Mouse (Mus musculus) lung, embryonic 14.5 days (tissue): ENCODE measurements at regions not wholly inside any gene's neighbourhood (a gene's known extent, or its start where the extent isn't known, plus 50 kb on each side); places are given as distances from the start of the nearest gene placed in this dataset.
"Not testable (repeated sequence)": the region's sequence is repeated elsewhere in the genome, so short reads cannot be mapped to it uniquely, and the experiment has no call there.

ENCODE experiments used
- ATAC-seq: fragments of 200-750 bp; cut with Nextera tagmentation; 2 replicates; pipeline ENCODE4 v1.8.0; 2017; ENCODE audit warnings: mild to moderate bottlenecking, moderate TSS enrichment, moderate library complexity; ENCODE audit not compliant: insufficient read depth
- DNase-seq: peaks from one replicate; pipeline ENCODE4 v3.0.0-alpha.2; 2015
- H3K27ac ChIP-seq: fragments of 300-500 bp; sonication (generic); 2 replicates; pipeline ENCODE4 v1.5.1; 2014; ENCODE audit warnings: low read depth, mild to moderate bottlenecking, moderate library complexity
- H3K27me3 ChIP-seq: fragments of 300-500 bp; sonication (generic); 2 replicates; pipeline ENCODE4 v1.6.1; 2014; ENCODE audit warnings: low read length, control low read depth; ENCODE audit not compliant: insufficient read depth
- H3K36me3 ChIP-seq: fragments of 300-500 bp; sonication (generic); 2 replicates; pipeline ENCODE4 v1.6.1; 2014; ENCODE audit warnings: control low read depth; ENCODE audit not compliant: insufficient read depth
- H3K4me1 ChIP-seq: fragments of 300-500 bp; sonication (generic); 2 replicates; pipeline ENCODE4 v1.6.1; 2014; ENCODE audit warnings: antibody characterized with exemption, control low read depth; ENCODE audit not compliant: insufficient read depth
- H3K4me2 ChIP-seq: fragments of 300-500 bp; sonication (generic); 2 replicates; pipeline ENCODE4 v1.6.1; 2014; ENCODE audit warnings: mild to moderate bottlenecking
- H3K4me3 ChIP-seq: fragments of 300-500 bp; sonication (generic); 2 replicates; pipeline ENCODE4 v1.5.1; 2014; ENCODE audit warnings: low read depth, low read length
- H3K9ac ChIP-seq: fragments of 300-500 bp; sonication (generic); 2 replicates; pipeline ENCODE4 v1.6.1; 2014
- H3K9me3 ChIP-seq: fragments of 300-500 bp; sonication (generic); 2 replicates; pipeline ENCODE4 v1.6.1; 2016; ENCODE audit warnings: low read depth, low read length, control low read depth
- CTCF ChIP-seq: IDR thresholded peaks from 2 replicates; pipeline ENCODE4 v1.5.1; 2016; ENCODE audit warnings: antibody characterized with exemption, low read depth
- WGBS: fragments of 180-500 bp; shearing (Covaris S2); extraction: QIAGEN DNeasy Blood & Tissue Kit; methylation state at CpG from one replicate; pipeline ENCODE4 v1.1.7; 2014; 5-methylcytosine and 5-hydroxymethylcytosine counted together

GRCm38 (mm10) chr9:43857988-43858387 lies 114.2 kb downstream of the Nectin1 start:
- 11% methylated on average over 2 of the region's 2 CpGs for WGBS
- ATAC-seq = no peak

GRCm38 (mm10) chr9:43858761-43859160 lies 115.0 kb downstream of the Nectin1 start:
- no peak overlapping the region for H3K4me2 ChIP-seq
- DNase-seq (peak; percentile 4), ATAC-seq (no peak)
- no peaks in the 10 kb centered on the region for H3K36me3 ChIP-seq
- no peaks in the 10 kb centered on the region for H3K9me3 ChIP-seq
- no peak overlapping the region for H3K27ac ChIP-seq
- no peak overlapping the region for H3K9ac ChIP-seq
- H3K4me3 ChIP-seq = no peak overlapping the region
- H3K27me3 ChIP-seq = peaks cover 8% of the 10 kb centered on the region; the same call in 1 of the 2 replicates
- 23% methylated on average over 6 of the region's 6 CpGs for WGBS
- H3K4me1 ChIP-seq = no peaks in the 10 kb centered on the region
- TF ChIP-seq CTCF = no peak

More at GRCm38 (mm10) chr9:43857988-43858387, 114.2 kb downstream of the Nectin1 start:
- Histone ChIP-seq H3K36me3 (no peaks in the 10 kb centered on the region), H3K9ac (no peak overlapping the region), H3K27me3 (peaks cover 6% of the 10 kb centered on the region; the same call in 1 of the 2 replicates), H3K27ac (no peak overlapping the region), H3K4me2 (no peak overlapping the region), H3K4me1 (no peaks in the 10 kb centered on the region), H3K9me3 (no peaks in the 10 kb centered on the region), H3K4me3 (no peak overlapping the region)
- TF ChIP-seq CTCF = no peak
- peak; percentile 14 for DNase-seq

DNA sequence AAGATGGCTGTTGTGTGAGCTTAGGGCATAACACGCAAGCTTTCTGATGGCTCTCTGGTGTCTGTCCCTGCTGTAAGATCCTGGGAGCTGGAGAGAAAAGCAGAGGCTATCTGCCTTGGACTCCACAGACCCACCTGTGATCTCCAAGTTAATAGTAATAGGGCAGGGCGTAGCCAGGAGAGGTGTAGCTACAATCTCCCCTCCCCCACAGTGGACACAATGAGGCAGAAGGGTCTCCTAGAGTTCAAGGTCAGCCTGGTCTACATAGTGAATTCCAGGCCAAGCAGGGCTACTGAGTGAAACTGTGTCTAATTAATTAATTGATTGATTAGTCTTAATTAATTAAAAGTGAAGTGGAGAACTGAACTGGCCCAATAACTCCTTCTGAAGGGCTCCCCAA lies 116.5 kb downstream of the Nectin1 start:
- Histone ChIP-seq H3K4me3 (no peak overlapping the region), H3K4me2 (no peak overlapping the region), H3K27me3 (peaks cover 12% of the 10 kb centered on the region; the same call in 1 of the 2 replicates), H3K27ac (no peak overlapping the region), H3K36me3 (no peaks in the 10 kb centered on the region), H3K4me1 (no peaks in the 10 kb centered on the region), H3K9ac (no peak overlapping the region), H3K9me3 (no peaks in the 10 kb centered on the region)
- no peak for TF ChIP-seq CTCF
- DNase-seq = no peak
- 96% methylated on average over 2 of the region's 2 CpGs for WGBS
- ATAC-seq = no peak

DNA sequence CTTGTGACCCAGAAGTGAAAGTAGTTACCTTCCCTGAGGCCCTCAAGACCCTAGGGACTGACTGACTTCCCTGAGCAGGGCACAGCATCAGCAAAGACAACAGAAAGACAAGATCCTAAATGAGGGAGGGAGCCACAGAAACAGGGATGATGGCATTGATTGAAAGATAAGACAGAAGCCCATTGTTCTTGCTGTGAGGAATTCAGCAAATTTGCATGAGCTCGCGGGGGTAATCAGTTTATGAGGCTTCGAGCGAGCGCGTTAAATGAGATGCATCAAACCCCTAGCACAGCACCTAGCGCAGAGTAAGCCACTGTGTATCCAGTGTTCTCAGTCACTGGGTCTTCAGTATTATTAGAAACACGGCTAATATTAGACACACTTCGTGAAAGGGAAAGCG lies 117.6 kb downstream of the Nectin1 start:
- H3K27me3 ChIP-seq = peaks cover 12% of the 10 kb centered on the region; the same call in 1 of the 2 replicates
- no peak for TF ChIP-seq CTCF
- WGBS = 38% methylated on average over 10 of the region's 10 CpGs

DNA sequence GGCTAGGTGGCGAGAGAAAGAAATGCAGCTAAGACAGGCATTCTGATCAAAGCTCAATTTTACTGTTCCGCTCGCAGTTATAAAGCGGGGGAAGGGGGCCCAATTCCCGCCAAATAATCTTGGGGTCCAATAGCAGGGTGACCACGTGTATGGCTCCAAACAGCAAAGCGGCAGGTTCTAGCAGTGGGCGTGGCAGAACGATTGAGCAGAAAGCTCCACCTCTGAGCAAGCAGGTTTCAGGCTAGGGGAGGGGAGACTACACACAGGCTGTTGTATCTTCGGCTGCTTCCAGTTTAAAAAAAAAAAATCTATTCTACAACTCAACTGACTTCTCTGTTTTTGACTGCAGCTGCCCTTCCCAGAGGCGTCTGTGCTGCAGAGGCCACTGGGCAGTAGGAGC lies 118.2 kb downstream of the Nectin1 start:
- not testable (repeated sequence) for H3K36me3 ChIP-seq, H3K4me2 ChIP-seq, H3K9ac ChIP-seq, H3K4me1 ChIP-seq, ATAC-seq, H3K27ac ChIP-seq, H3K9me3 ChIP-seq, DNase-seq, H3K4me3 ChIP-seq
- WGBS = 14% methylated on average over 11 of the region's 11 CpGs
- H3K27me3 ChIP-seq = peaks cover 12% of the 10 kb centered on the region; the same call in 1 of the 2 replicates

More for the DNA sequence above, 117.6 kb downstream of the Nectin1 start:
- Histone ChIP-seq H3K27ac (no peak overlapping the region), H3K9me3 (no peaks in the 10 kb centered on the region), H3K4me1 (no peaks in the 10 kb centered on the region), H3K36me3 (no peaks in the 10 kb centered on the region), H3K9ac (no peak overlapping the region), H3K4me3 (no peak overlapping the region), H3K4me2 (no peak overlapping the region)
- DNase-seq (no peak), ATAC-seq (no peak)

DNA sequence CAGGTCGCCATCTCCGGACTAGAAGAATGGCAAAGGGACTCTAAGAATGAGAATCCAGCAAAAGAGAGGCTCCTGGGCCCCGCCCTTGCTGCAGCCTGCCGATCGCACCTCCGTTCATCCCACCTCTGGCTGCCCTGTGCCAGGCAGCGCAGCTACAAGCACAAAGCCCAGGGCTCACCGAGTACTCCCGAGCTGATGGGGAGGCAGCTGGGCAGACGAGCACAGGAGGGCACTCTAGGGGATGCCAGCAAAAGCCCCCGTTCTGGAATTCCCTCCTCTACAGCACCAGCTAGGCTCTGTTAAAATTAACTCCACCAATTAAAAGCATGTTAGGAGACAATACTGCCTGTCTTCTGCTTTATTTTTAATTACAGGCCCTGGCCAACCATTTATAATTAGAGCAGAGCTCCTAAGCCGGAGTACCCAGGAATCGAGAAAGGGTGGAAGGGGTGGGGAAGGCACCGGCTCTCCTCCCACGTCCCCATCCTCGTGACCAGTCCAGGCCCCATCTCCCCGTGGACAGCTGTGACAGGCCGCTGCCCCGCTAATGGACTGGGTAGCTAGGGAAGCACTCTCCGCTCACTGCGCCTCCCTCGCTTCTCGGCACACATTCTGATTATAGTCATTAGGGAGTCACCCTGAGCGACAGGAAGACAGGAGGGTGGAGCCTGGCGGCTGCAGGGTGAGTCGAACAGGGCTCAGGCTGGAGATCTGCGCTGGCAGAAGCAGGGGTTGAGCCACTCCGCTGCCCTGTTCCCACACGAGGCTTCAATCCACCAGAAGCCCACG lies 120.0 kb downstream of the Nectin1 start:
- Histone ChIP-seq H3K9me3 (no peaks in the 10 kb centered on the region), H3K36me3 (no peaks in the 10 kb centered on the region), H3K4me3 (peak overlapping the region; percentile 10; the same call in 1 of the 2 replicates), H3K4me1 (no peaks in the 10 kb centered on the region), H3K27ac (no peak overlapping the region), H3K9ac (no peak overlapping the region), H3K4me2 (peak overlapping the region; percentile 49), H3K27me3 (peaks cover 12% of the 10 kb centered on the region; the same call in 1 of the 2 replicates)
- ATAC-seq (no peak), DNase-seq (peak; percentile 54)
- 2% methylated on average over 30 of the region's 30 CpGs for WGBS
- TF ChIP-seq CTCF = no peak

- Histone ChIP-seq H3K4me1 (no peaks in the 10 kb centered on the region), H3K4me2 (no peak overlapping the region), H3K27ac (no peak overlapping the region), H3K9me3 (no peaks in the 10 kb centered on the region), H3K27me3 (peaks cover 12% of the 10 kb centered on the region; the same call in 1 of the 2 replicates), H3K9ac (no peak overlapping the region), H3K36me3 (no peaks in the 10 kb centered on the region), H3K4me3 (no peak overlapping the region)
- no peak for ATAC-seq
- WGBS = 73% methylated on average over 12 of the region's 12 CpGs
- DNase-seq = no peak
- no peak for TF ChIP-seq CTCF
Measured at GRCm38 (mm10) chr9:43866802-43867201, 123.0 kb downstream of the Nectin1 start.
